Mouse (Mus musculus): ENCODE data around the gene Klf4. TPM values are rescaled to one million over a fixed set of nuclear protein-coding genes. Genes with fewer than 3 reads are reported as not detected.

Klf4 gene
- total RNA-seq (2021) (10 to 100 TPM; 35.6 to 43.4 TPM), polyA plus RNA-seq (2012; rRNA removed) (17.5 and 27.2 TPM in 2 replicates)
- long read RNA-seq, transcript Klf4-201 (5 exons, 3,029 nt), result major isoform, 19 of 24 reads
- long read RNA-seq, partial matches to known transcripts, result 2 of 24 reads
- long read RNA-seq, other reads (novel, unspliced or antisense), result 3 of 24 reads

DNA sequence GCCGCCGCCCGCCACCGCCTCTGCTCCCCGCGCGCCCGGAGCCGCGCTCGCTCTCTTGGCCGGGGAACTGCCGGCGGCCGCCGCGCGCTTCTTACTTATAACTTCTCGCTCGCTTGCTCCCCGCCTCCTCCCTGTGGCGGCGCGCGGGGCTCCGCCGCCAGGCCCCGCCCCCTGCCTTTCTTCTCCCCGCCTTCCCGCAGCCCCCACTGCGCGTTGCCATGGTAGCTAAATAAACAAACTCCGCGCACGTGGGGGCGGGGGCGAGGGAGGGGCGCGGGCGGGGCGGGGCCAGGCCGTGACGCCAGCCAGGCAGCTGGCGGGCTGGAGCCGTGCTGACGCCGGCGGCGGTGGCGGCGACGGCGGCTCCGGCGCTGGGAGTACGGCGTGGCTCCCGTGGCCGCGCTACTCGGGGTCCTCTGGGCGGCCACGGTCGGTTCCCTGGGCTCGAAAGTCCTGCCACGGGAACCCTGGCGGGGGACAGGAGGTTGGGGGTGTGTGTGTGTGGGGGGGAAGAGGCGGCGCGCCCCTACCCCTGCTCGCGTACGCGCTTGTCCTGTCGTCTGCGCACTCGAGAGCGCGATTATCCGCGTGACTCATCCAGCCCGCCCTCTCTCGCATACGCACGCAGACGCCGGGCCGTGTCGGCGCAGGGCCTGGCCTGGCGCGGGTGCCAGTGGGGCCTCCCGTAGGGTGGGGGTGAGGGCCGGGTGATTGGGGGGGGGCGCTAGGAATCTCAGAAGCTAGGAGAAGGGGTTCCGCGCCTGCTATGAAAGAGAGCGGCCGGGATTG lies at the start of gene Klf4:
Gene Klf4 (minus strand): TSS at position 60 of the 789 bp plus-strand sequence.
- Histone ChIP-seq H3K4me1 (ENCODE audit: control insufficient read depth, insufficient read depth, low read length) (peaks cover 2% of the 10 kb centered on the region; the same call in 1 of the 2 replicates), H3K4me3 (peak within 1 kb of the TSS; percentile 85), H3K79me2 (replicated peaks; ENCODE audit: control insufficient read depth, insufficient read depth, low read length) (no peaks in the 10 kb centered on the region), H3K9ac (ENCODE audit: low read depth, low read length) (peak within 1 kb of the TSS; percentile 93), H3K36me3 (ENCODE audit: control insufficient read depth, insufficient read depth, low read length) (peaks cover 2% of the 10 kb centered on the region; the same call in 1 of the 2 replicates), H3K27me3 (ENCODE audit: control insufficient read depth, insufficient read depth, low read length) (no peaks in the 10 kb centered on the region), H3K27ac (peak within 1 kb of the TSS; percentile 98)
- intact Hi-C loops (cut with DNase I), result loop anchor here (1.0 to 5.0 kb wide), 3 partner anchors 119 to 580 kb away; no protein-coding TSS in a partner anchor
- under 1% methylated on average over 91 of the region's 99 CpGs for WGBS
- peak; percentile 45; the same call in 1 of the 2 replicates for TF ChIP-seq EP300 (IDR thresholded peaks at IDR 0.05; ENCODE audit: insufficient read depth, low read depth, low read length)
- peak; percentile 37 for TF ChIP-seq CTCF (IDR thresholded peaks at IDR 0.05)
- peak; percentile 84 for TF ChIP-seq POLR2A (IDR thresholded peaks at IDR 0.05; ENCODE audit: insufficient read depth, low read depth, low read length)
- peak; percentile 95 to 97 for DNase-seq

- Histone ChIP-seq H3K27me3 (ENCODE audit: control insufficient read depth, insufficient read depth, low read length) (no peaks in the 10 kb centered on the region), H3K9ac (ENCODE audit: low read depth, low read length) (no peak overlapping the region), H3K4me3 (no peak overlapping the region), H3K4me1 (ENCODE audit: control insufficient read depth, insufficient read depth, low read length) (no peaks in the 10 kb centered on the region), H3K27ac (no peak overlapping the region), H3K79me2 (replicated peaks; ENCODE audit: control insufficient read depth, insufficient read depth, low read length) (no peaks in the 10 kb centered on the region), H3K36me3 (ENCODE audit: control insufficient read depth, insufficient read depth, low read length) (no peaks in the 10 kb centered on the region)
- TF ChIP-seq EP300 (IDR thresholded peaks at IDR 0.05; ENCODE audit: insufficient read depth, low read depth, low read length), result no peak
- no peak for TF ChIP-seq POLR2A (IDR thresholded peaks at IDR 0.05; ENCODE audit: insufficient read depth, low read depth, low read length)
- no peak for TF ChIP-seq CTCF (IDR thresholded peaks at IDR 0.05)
- intact Hi-C loops (cut with DNase I), result no loop called here
- WGBS, result 91% methylated on average over 2 of the region's 2 CpGs
- DNase-seq, result no peak
These were observed 39.2 kb upstream of the Klf4 start for GRCm38 (mm10) chr4:55571432-55571831.

DNA sequence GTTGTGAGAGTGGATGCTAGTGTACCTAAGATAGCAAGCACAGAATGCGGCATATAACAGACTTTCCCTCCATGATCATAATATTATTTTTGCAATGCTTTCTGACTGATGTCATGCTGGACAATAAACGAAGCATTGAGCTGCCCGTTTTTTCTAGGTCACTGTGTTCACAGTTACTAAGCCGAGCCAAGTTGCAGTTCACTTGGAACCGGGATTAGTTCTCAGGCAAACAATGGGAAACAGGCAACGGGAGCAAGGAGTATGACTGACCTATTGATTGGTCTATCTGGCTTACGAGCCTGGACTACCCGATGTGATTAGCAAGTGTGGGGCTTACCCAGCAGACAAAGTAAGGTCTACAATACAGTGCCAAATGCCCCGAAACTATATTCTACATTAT lies 35.7 kb upstream of the Klf4 start:
- H3K79me2 ChIP-seq (replicated peaks; ENCODE audit: control insufficient read depth, insufficient read depth, low read length), result no peaks in the 10 kb centered on the region
- peak; percentile 28 to 34 for DNase-seq
- no peak overlapping the region for H3K4me3 ChIP-seq
- 69% methylated on average over 9 of the region's 9 CpGs for WGBS
- intact Hi-C loops (cut with DNase I), result no loop called here
- H3K36me3 ChIP-seq (ENCODE audit: control insufficient read depth, insufficient read depth, low read length), result no peaks in the 10 kb centered on the region
- no peaks in the 10 kb centered on the region for H3K27me3 ChIP-seq (ENCODE audit: control insufficient read depth, insufficient read depth, low read length)
- TF ChIP-seq POLR2A (IDR thresholded peaks at IDR 0.05; ENCODE audit: insufficient read depth, low read depth, low read length), result no peak
- TF ChIP-seq CTCF (IDR thresholded peaks at IDR 0.05), result no peak
- TF ChIP-seq EP300 (IDR thresholded peaks at IDR 0.05; ENCODE audit: insufficient read depth, low read depth, low read length), result no peak
- H3K27ac ChIP-seq, result peak overlapping the region; percentile 26
- no peak overlapping the region for H3K9ac ChIP-seq (ENCODE audit: low read depth, low read length)
- no peaks in the 10 kb centered on the region; the same call in 1 of the 2 replicates for H3K4me1 ChIP-seq (ENCODE audit: control insufficient read depth, insufficient read depth, low read length)

- DNase-seq, result peak in 1 of 2 experiments; percentile 12
- 82% methylated on average over 5 of the region's 5 CpGs for WGBS
These were observed 35.3 kb upstream of the Klf4 start for GRCm38 (mm10) chr4:55567575-55567974.

GRCm38 (mm10) chr4:55564317-55564716 lies 32.1 kb upstream of the Klf4 start:
- Histone ChIP-seq H3K79me2 (replicated peaks; ENCODE audit: control insufficient read depth, insufficient read depth, low read length) (no peaks in the 10 kb centered on the region), H3K4me1 (ENCODE audit: control insufficient read depth, insufficient read depth, low read length) (no peaks in the 10 kb centered on the region; the same call in 1 of the 2 replicates), H3K4me3 (no peak overlapping the region), H3K27me3 (ENCODE audit: control insufficient read depth, insufficient read depth, low read length) (no peaks in the 10 kb centered on the region), H3K36me3 (ENCODE audit: control insufficient read depth, insufficient read depth, low read length) (no peaks in the 10 kb centered on the region), H3K27ac (no peak overlapping the region), H3K9ac (ENCODE audit: low read depth, low read length) (no peak overlapping the region)
- no peak for TF ChIP-seq EP300 (IDR thresholded peaks at IDR 0.05; ENCODE audit: insufficient read depth, low read depth, low read length)
- no peak for TF ChIP-seq POLR2A (IDR thresholded peaks at IDR 0.05; ENCODE audit: insufficient read depth, low read depth, low read length)
- no peak for TF ChIP-seq CTCF (IDR thresholded peaks at IDR 0.05)
- intact Hi-C loops (cut with DNase I), result no loop called here
- DNase-seq, result no peak
- 93% methylated on average over 2 of the region's 2 CpGs for WGBS

More at GRCm38 (mm10) chr4:55567575-55567974, 35.3 kb upstream of the Klf4 start:
- no peaks in the 10 kb centered on the region for H3K79me2 ChIP-seq (replicated peaks; ENCODE audit: control insufficient read depth, insufficient read depth, low read length)
- no peaks in the 10 kb centered on the region for H3K27me3 ChIP-seq (ENCODE audit: control insufficient read depth, insufficient read depth, low read length)
- no peak overlapping the region for H3K9ac ChIP-seq (ENCODE audit: low read depth, low read length)
- H3K27ac ChIP-seq, result peak overlapping the region; percentile 26
- intact Hi-C loops (cut with DNase I), result no loop called here
- H3K4me1 ChIP-seq (ENCODE audit: control insufficient read depth, insufficient read depth, low read length), result no peaks in the 10 kb centered on the region; the same call in 1 of the 2 replicates
- no peak overlapping the region for H3K4me3 ChIP-seq
- no peaks in the 10 kb centered on the region for H3K36me3 ChIP-seq (ENCODE audit: control insufficient read depth, insufficient read depth, low read length)
- TF ChIP-seq CTCF (IDR thresholded peaks at IDR 0.05) (no peak), POLR2A (IDR thresholded peaks at IDR 0.05; ENCODE audit: insufficient read depth, low read depth, low read length) (no peak), EP300 (IDR thresholded peaks at IDR 0.05; ENCODE audit: insufficient read depth, low read depth, low read length) (no peak)

Data from heart, adult 2 months (tissue).